Mouse (Mus musculus) bone marrow macrophage, adult 2 months (primary cell): Measurements from ENCODE around the gene Ppp1r21. TPM values are rescaled to one million over a fixed set of nuclear protein-coding genes. Genes with fewer than 3 reads are reported as not detected.

ENCODE experiments used
- H3K27ac ChIP-seq: 2 replicates; pipeline ENCODE4 v1.5.1; 2012; ENCODE audit warnings: low read depth, low read length; ENCODE audit not compliant: insufficient read depth
- H3K4me1 ChIP-seq: 2 replicates; pipeline ENCODE4 v1.6.1; 2012; ENCODE audit warnings: low read length; ENCODE audit not compliant: control insufficient read depth, insufficient read depth
- H3K4me3 ChIP-seq: 2 replicates; pipeline ENCODE4 v1.5.1; 2012; ENCODE audit warnings: mild to moderate bottlenecking, low read length, moderate library complexity; ENCODE audit not compliant: insufficient read depth
- CTCF ChIP-seq: IDR thresholded peaks from 2 replicates; pipeline ENCODE4 v1.5.1; 2012; ENCODE audit warnings: low read depth, mild to moderate bottlenecking, low read length, moderate library complexity
- POLR2A ChIP-seq: IDR thresholded peaks from 2 replicates; pipeline ENCODE4 v1.6.1; 2012; ENCODE audit warnings: mild to moderate bottlenecking, low read depth, low read length, borderline replicate concordance
- polyA plus RNA-seq: library from polyadenylated mRNA; stranded (reverse); fragments of >200 nt; gene quantifications from 2 replicates; pipeline ENCODE4 v1.2.4, GENCODE M21; 2012; ENCODE audit not compliant: missing spikeins, insufficient read depth, insufficient read length

Ppp1r21 gene
- polyA plus RNA-seq, 1 experiment = 109 TPM

- H3K4me1 ChIP-seq = no peaks in the 10 kb centered on the region
- no peak overlapping the region for H3K27ac ChIP-seq
- no peak overlapping the region for H3K4me3 ChIP-seq
- TF ChIP-seq CTCF (no peak), POLR2A (no peak)
These were observed 74.0 kb downstream of the Ppp1r21 start for GRCm38 (mm10) chr17:88603943-88604342.

- Histone ChIP-seq H3K4me1 (peaks cover 3% of the 10 kb centered on the region), H3K27ac (no peak overlapping the region), H3K4me3 (no peak overlapping the region)
- TF ChIP-seq POLR2A (no peak), CTCF (no peak)
These were observed 76.1 kb downstream of the Ppp1r21 start for GRCm38 (mm10) chr17:88606056-88606455.

DNA sequence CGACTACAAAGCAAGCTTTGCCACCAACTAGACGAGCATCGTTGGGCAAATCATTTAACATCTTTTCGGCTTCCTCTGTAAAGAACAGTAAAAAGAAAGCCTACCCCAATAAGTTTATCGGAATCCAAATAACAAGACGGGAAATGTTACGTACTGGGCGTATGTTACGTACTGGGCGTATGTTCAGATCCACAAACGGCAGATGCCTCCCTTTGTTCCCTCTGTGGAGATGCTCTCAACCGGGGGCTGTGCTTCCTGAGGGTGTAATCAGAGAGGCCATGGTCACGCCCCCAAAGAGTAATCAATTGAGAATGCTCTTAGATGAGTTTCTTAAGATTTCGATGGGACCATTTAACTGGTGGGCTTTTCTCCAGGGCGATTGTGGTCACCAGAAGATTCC, 79.4 kb downstream of the Ppp1r21 start:
- H3K4me3 ChIP-seq = no peak overlapping the region
- TF ChIP-seq CTCF (no peak), POLR2A (no peak)
- no peak overlapping the region for H3K27ac ChIP-seq
- peaks cover 12% of the 10 kb centered on the region for H3K4me1 ChIP-seq

- H3K27ac ChIP-seq = no peak overlapping the region
- peaks cover 12% of the 10 kb centered on the region for H3K4me1 ChIP-seq
- no peak overlapping the region for H3K4me3 ChIP-seq
- TF ChIP-seq CTCF (no peak), POLR2A (no peak)
These were observed 81.1 kb downstream of the Ppp1r21 start for GRCm38 (mm10) chr17:88611057-88611456.

DNA sequence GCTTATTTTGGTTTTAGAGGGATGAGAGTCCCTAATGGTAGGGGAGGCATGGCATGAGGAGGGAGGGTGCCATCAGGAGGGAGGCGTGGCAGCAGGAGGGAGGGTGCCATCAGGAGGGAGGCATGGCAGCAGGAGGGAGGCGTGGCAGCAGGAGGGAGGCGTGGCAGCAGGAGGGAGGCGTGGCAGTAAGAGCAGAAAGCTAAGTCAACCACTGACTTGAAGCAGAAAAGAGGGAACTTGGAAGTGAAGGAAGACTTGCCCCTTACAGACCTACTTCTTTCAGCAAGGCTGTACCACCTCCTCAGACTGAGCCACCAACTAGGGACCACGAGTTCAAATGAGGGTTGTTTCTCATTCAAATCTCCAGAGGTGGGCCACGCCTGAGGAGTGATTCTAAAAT, 83.3 kb downstream of the Ppp1r21 start:
- Histone ChIP-seq H3K27ac (no peak overlapping the region), H3K4me3 (no peak overlapping the region), H3K4me1 (peaks cover 12% of the 10 kb centered on the region)
- TF ChIP-seq POLR2A (no peak), CTCF (no peak)

DNA sequence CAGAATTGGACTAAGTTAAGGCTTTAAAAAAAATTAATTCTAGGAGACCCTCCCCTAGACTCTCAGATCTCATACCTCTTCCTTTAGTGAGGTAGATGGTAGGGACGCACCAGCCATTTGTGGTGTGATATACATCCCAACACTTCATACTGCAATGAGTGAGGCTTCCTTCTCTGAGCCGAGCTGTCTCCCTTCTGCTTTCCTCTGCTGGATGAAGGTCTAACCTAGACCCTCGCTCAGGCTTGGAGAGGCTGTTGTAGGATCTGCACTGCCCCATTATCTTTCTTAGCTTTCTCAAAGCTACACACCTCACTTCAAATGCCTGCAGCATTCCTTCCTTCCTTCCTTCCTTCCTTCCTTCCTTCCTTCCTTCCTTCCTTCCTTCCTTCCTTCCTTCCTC, 83.8 kb downstream of the Ppp1r21 start:
- H3K27ac ChIP-seq = no peak overlapping the region
- peaks cover 12% of the 10 kb centered on the region for H3K4me1 ChIP-seq
- no peak for TF ChIP-seq CTCF
- no peak for TF ChIP-seq POLR2A
- no peak overlapping the region for H3K4me3 ChIP-seq

- TF ChIP-seq CTCF = no peak
- no peak for TF ChIP-seq POLR2A
- H3K27ac ChIP-seq = no peak overlapping the region
These were observed 84.3 kb downstream of the Ppp1r21 start for GRCm38 (mm10) chr17:88614234-88614633.

DNA sequence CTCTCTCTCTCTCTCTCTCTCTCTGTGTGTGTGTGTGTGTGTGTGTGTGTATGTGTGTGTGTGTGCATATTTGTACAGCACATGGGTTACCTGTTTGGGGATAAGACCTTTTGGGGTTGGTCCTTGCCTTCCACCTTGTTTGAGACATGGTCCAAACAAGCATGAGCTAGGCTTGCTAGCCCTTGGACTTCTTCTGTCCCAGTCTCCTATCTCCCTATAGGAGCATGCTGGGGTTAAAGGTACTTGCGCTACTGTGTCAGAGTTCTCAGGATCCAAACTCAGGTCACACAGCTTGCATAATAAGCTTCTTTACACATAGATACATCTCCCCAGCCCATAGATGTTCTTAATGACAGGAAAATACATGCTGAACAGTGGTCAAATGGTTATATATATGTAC, 84.8 kb downstream of the Ppp1r21 start:
- H3K27ac ChIP-seq = no peak overlapping the region
- H3K4me1 ChIP-seq = peaks cover 12% of the 10 kb centered on the region
- no peak overlapping the region for H3K4me3 ChIP-seq
- no peak for TF ChIP-seq POLR2A
- TF ChIP-seq CTCF = no peak

More at GRCm38 (mm10) chr17:88614234-88614633, 84.3 kb downstream of the Ppp1r21 start:
- Histone ChIP-seq H3K4me1 (peaks cover 12% of the 10 kb centered on the region), H3K4me3 (no peak overlapping the region)

- Histone ChIP-seq H3K4me3 (no peak overlapping the region), H3K4me1 (peaks cover 11% of the 10 kb centered on the region), H3K27ac (no peak overlapping the region)
- TF ChIP-seq CTCF = no peak
- no peak for TF ChIP-seq POLR2A
These were observed 85.7 kb downstream of the Ppp1r21 start for GRCm38 (mm10) chr17:88615492-88616155.

DNA sequence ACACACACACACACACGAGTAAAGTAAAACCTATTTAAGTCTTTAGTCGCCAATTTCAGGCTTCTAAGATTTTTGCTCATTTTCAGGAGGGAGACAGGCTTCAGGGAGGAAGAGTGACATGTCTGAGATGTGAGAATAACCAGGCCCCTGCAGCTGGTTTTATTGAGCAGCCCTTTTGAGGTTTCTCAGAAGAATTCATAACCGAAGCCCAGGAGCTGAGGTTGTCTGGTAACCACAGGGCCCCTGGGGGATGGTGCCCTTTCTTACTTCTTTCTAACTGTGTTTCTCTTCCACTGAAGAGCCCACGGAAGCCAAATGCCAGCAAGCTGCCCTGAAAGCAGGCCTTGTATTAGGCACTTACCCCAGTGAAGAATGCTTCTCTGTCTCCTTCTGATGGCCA, 91.0 kb downstream of the Ppp1r21 start:
- Histone ChIP-seq H3K4me1 (peaks cover 8% of the 10 kb centered on the region), H3K27ac (no peak overlapping the region), H3K4me3 (no peak overlapping the region)
- TF ChIP-seq CTCF = no peak
- no peak for TF ChIP-seq POLR2A

- H3K27ac ChIP-seq = no peak overlapping the region
- TF ChIP-seq CTCF = no peak
- no peak for TF ChIP-seq POLR2A
- no peak overlapping the region for H3K4me3 ChIP-seq
- H3K4me1 ChIP-seq = peaks cover 10% of the 10 kb centered on the region
These were observed 91.5 kb downstream of the Ppp1r21 start for GRCm38 (mm10) chr17:88621374-88621773.
